Mouse (Mus musculus) lung, embryonic 14.5 days (tissue): ENCODE measurements around the gene Gm17535. TPM values are rescaled to one million over a fixed set of nuclear protein-coding genes. Genes with fewer than 3 reads are reported as not detected.

Experiments
- microRNA-seq: library from miRNA; unstranded; fragments of <30 nt; microRNA quantifications from one replicate; pipeline ENCODE4, GENCODE M21; 2016; ENCODE audit warnings: borderline number of aligned reads
- polyA plus RNA-seq: library from polyadenylated mRNA; unstranded; fragments of >200 nt; fragmentation: Nextera tagmentation; extraction: Ambion mirVana; gene quantifications from 2 replicates; pipeline ENCODE4 v1.2.1, GENCODE M21; 2014

Gene Gm17535
- polyA plus RNA-seq, 1 experiment from 2014 or later = not detected

Small RNA genes lying within 50 kb of the gene (microRNA-seq; reads per million reads assigned to microRNA genes)
- gene Mir101c = not detected

Other genes with a start within 250 kb of the Gm17535 start
- gene Gm10722, start 33.7 kb upstream of the Gm17535 start, polyA plus RNA-seq = not detected in 2 replicates
- not detected in 2 replicates for gene Gm11168, start 31.3 kb upstream of the Gm17535 start, polyA plus RNA-seq
- gene Gm10721, start 21.5 kb upstream of the Gm17535 start, polyA plus RNA-seq = not detected in 2 replicates
- not detected in 2 replicates for gene Gm10720, start 18.9 kb upstream of the Gm17535 start, polyA plus RNA-seq
- gene Gm10719, start 17.2 kb upstream of the Gm17535 start, polyA plus RNA-seq = not detected in 2 replicates
- 0.38 TPM in 1 of 2 replicates, not detected in the other for gene Gm10718, start 11.1 kb upstream of the Gm17535 start, polyA plus RNA-seq
- 0.29 TPM in 1 of 2 replicates, not detected in the other for gene Gm10717, start 9.2 kb upstream of the Gm17535 start, polyA plus RNA-seq
- not detected in 2 replicates for gene Gm10715, start 2.3 kb downstream of the Gm17535 start, polyA plus RNA-seq